21 mouse cellular contexts compared by ENCODE assay signal in the genomic region with DNA sequence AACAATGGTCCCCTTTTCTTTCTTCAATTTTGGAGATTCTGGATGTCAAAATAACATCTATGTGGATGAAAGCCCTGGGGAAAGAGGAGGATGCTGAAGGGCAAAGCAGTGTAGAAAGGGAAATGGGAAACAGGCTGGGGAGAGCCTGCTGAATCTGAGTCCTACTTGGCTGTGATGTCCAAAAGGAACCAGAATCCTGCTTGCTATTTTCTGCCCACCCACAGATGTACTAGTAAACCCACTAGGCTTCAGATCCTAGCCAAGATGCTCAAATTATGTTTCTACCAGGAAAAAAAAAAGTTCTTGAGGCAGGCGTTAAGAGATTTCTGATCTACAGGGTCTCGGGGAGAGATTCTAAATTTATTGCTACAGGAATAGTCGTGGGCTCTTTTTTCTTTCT.
DNase-seq lines count a peak whose midpoint lies in the region; ATAC-seq and TF ChIP-seq lines count a peak whose summit lies in the region.
"Had no signal": no experiment of that assay in that cellular context is flagged by ENCODE, and none has a peak within 500 bp of the region (broad histone marks: within the 10 kb centered on the region; RNA-seq: fewer than 3 reads in every experiment).

No protein-coding gene starts in this region.

- no peaks in the 10 kb centered on the region for H3K36me3 ChIP-seq in midbrain, embryonic 14.5 days (ENCODE audit: control insufficient read depth, insufficient read depth, low read length)
- H3K36me3 ChIP-seq in midbrain, postnatal 0 days (ENCODE audit: insufficient read depth, low read length), result no peaks in the 10 kb centered on the region
- no peaks in the 10 kb centered on the region for H3K36me3 ChIP-seq in embryonic facial prominence, embryonic 10.5 days (replicated peaks)
- H3K36me3 ChIP-seq: hindbrain, embryonic 12.5 days; intestine, embryonic 15.5 days; limb, embryonic 12.5 days; liver, embryonic 12.5 days had no signal

- peak overlapping the region; percentile 14 for H3K27ac ChIP-seq in midbrain, embryonic 14.5 days (replicated peaks; ENCODE audit: low read depth, low read length)
- H3K27ac ChIP-seq in midbrain, postnatal 0 days (ENCODE audit: low read depth, low read length), result peak overlapping the region; percentile 55; the same call in 1 of the 2 replicates
- no peak overlapping the region for H3K27ac ChIP-seq in embryonic facial prominence, embryonic 10.5 days (replicated peaks)
- H3K27ac ChIP-seq: hindbrain, embryonic 12.5 days; intestine, embryonic 15.5 days; limb, embryonic 12.5 days; liver, embryonic 12.5 days had no signal

- no peak overlapping the region for H3K4me2 ChIP-seq in midbrain, embryonic 14.5 days (ENCODE audit: low read length)
- H3K4me2 ChIP-seq in midbrain, postnatal 0 days (ENCODE audit: low read depth, low read length, poor library complexity, severe bottlenecking), result no peak overlapping the region
- H3K4me2 ChIP-seq: hindbrain, embryonic 12.5 days; intestine, embryonic 15.5 days; limb, embryonic 12.5 days; liver, embryonic 12.5 days had no signal

- no peak overlapping the region; the same call in 1 of the 2 replicates for H3K9ac ChIP-seq in midbrain, embryonic 14.5 days (replicated peaks; ENCODE audit: low read length)
- H3K9ac ChIP-seq in midbrain, postnatal 0 days (replicated peaks; ENCODE audit: low read length, poor library complexity, severe bottlenecking), result no peak overlapping the region
- H3K9ac ChIP-seq: hindbrain, embryonic 12.5 days; intestine, embryonic 15.5 days; limb, embryonic 12.5 days; liver, embryonic 12.5 days had no signal

- peak; percentile 83 for DNase-seq in heart, adult 11 months
- DNase-seq in heart, postnatal 25 days (ENCODE audit: low spot score), result no peak
- DNase-seq in left cerebral cortex, postnatal 14 days (ENCODE audit: low spot score in 2 of 2), result peak; percentile 29 to 70
- DNase-seq in left cerebral cortex, adult 11 months (ENCODE audit: low spot score), result no peak
- no peak for DNase-seq in midbrain, embryonic 14.5 days
- DNase-seq in midbrain, postnatal 0 days (ENCODE audit: low spot score), result no peak
- DNase-seq in embryonic facial prominence, embryonic 10.5 days (ENCODE audit: low spot score), result no peak
- DNase-seq: adrenal gland, adult 8-10 months; cerebellum, adult 9-10 months; gastrocnemius, postnatal 36 days; kidney, adult 9 months; kidney, postnatal 25 days; lung, adult 2 months; lung, postnatal 36 days; retina, postnatal 1 day; thymus, postnatal 14 days had no signal

- 83% methylated on average over 3 of the region's 3 CpGs for WGBS in midbrain, embryonic 14.5 days
- 53% methylated on average over 3 of the region's 3 CpGs for WGBS in midbrain, postnatal 0 days
- WGBS in embryonic facial prominence, embryonic 10.5 days, result 87% methylated on average over 3 of the region's 3 CpGs

- H3K4me1 ChIP-seq in midbrain, embryonic 14.5 days (ENCODE audit: control insufficient read depth, insufficient read depth, low read length), result peaks cover 35% of the 10 kb centered on the region
- peaks cover 15% of the 10 kb centered on the region for H3K4me1 ChIP-seq in midbrain, postnatal 0 days (ENCODE audit: insufficient read depth, low read length)
- H3K4me1 ChIP-seq in embryonic facial prominence, embryonic 10.5 days, result peaks cover 25% of the 10 kb centered on the region
- H3K4me1 ChIP-seq: intestine, embryonic 15.5 days; limb, embryonic 12.5 days; liver, embryonic 12.5 days had no signal

- no peaks in the 10 kb centered on the region for H3K27me3 ChIP-seq in midbrain, embryonic 14.5 days (ENCODE audit: control insufficient read depth, insufficient read depth, low read length)
- H3K27me3 ChIP-seq in midbrain, postnatal 0 days (ENCODE audit: insufficient read depth, low read length), result no peaks in the 10 kb centered on the region
- H3K27me3 ChIP-seq in embryonic facial prominence, embryonic 10.5 days (replicated peaks; ENCODE audit: low read depth, poor library complexity, severe bottlenecking), result no peaks in the 10 kb centered on the region
- H3K27me3 ChIP-seq: hindbrain, embryonic 12.5 days; intestine, embryonic 15.5 days; limb, embryonic 12.5 days; liver, embryonic 12.5 days had no signal

- H3K9me3 ChIP-seq in midbrain, embryonic 14.5 days (ENCODE audit: control insufficient read depth, low read length), result no peaks in the 10 kb centered on the region
- no peaks in the 10 kb centered on the region for H3K9me3 ChIP-seq in midbrain, postnatal 0 days (ENCODE audit: low read length)
- H3K9me3 ChIP-seq in embryonic facial prominence, embryonic 10.5 days, result no peaks in the 10 kb centered on the region
- H3K9me3 ChIP-seq: hindbrain, embryonic 12.5 days; intestine, embryonic 15.5 days; limb, embryonic 12.5 days; liver, embryonic 12.5 days had no signal

- no peak for TF ChIP-seq CTCF in midbrain, postnatal 0 days (IDR thresholded peaks at IDR 0.05)

- no peak for ATAC-seq in midbrain, embryonic 14.5 days (ENCODE audit: low FRiP score, low TSS enrichment)
- ATAC-seq in midbrain, postnatal 0 days (ENCODE audit: low FRiP score), result no peak
- ATAC-seq: intestine, embryonic 15.5 days; liver, embryonic 12.5 days had no signal

- intact Hi-C loops in heart, postnatal 25 days (cut with DNase I), result no loop called here
- intact Hi-C loops in left cerebral cortex, postnatal 14 days (cut with DNase I), result no loop called here

- no peak overlapping the region for H3K4me3 ChIP-seq in midbrain, embryonic 14.5 days (replicated peaks; ENCODE audit: low read depth, low read length)
- H3K4me3 ChIP-seq in midbrain, postnatal 0 days (ENCODE audit: low read depth, low read length), result no peak overlapping the region
- no peak overlapping the region for H3K4me3 ChIP-seq in embryonic facial prominence, embryonic 10.5 days
- H3K4me3 ChIP-seq: hindbrain, embryonic 12.5 days; intestine, embryonic 15.5 days; limb, embryonic 12.5 days; liver, embryonic 12.5 days; myocyte had no signal

Comparison
In these comparisons a context has a peak if more than half of its experiments do, and no peak if none do; other contexts are left out.
1. DNase-seq: peak in heart, adult 11 months (single experiment) and left cerebral cortex, postnatal 14 days (2 of 2); none in heart, postnatal 25 days (single experiment), left cerebral cortex, adult 11 months (single experiment), midbrain, embryonic 14.5 days (single experiment), midbrain, postnatal 0 days (single experiment) and embryonic facial prominence, embryonic 10.5 days (single experiment).